Mouse (Mus musculus) brain, embryonic 18.5 days (tissue): ENCODE results near the gene Olfr95.
"Not testable (repeated sequence)": the region's sequence is repeated elsewhere in the genome, so short reads cannot be mapped to it uniquely, and the experiment has no call there.

Experiments
- DNase-seq: peaks from one replicate; pipeline ENCODE4 v3.0.0-alpha.2; 2012; ENCODE audit warnings: low read depth, low spot score

Olfr95 gene

DNA sequence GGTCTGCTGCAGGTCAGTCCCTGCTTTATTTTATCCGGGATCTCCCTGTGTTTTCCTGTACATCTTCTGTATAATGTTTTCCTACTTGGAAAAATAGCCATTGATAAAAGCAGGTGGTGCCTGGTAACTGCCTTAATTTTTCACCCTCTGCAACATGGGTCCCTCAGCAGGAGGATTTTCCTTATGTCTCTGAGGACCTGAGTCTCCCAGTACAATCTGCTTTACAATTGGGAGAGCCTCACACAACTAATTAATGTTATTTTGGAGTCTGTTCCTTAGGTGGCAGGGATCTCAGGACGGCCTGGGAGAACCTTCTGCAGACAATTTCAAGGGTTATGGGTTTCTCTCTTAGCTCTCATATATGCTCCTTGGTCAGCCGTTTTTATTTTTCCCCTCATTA lies at the start of gene Olfr95:
Gene Olfr95, minus strand, starts transcription at position 101 of the 400 bp plus-strand sequence.
- no peak for DNase-seq

DNA sequence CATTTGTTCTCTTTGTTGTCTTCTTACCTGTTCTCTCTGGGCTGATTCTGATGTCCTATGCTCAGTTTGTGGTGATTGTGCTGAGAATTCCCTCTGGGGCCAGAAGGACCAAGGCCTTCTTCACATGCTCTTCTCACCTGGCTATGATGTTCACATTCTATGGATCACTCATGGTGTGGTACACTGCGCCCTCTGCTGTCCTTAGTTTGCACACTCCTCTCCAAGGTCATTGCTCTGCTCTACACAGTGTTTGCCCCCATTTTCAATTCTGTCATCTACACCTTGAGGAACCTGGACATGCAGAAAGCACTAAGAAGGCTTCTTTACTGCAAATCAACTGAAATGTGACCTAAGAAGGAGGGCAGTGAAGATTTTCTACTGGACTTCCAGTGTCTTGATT lies 37.6 kb upstream of the Olfr95 start:
- DNase-seq, result no peak

DNA sequence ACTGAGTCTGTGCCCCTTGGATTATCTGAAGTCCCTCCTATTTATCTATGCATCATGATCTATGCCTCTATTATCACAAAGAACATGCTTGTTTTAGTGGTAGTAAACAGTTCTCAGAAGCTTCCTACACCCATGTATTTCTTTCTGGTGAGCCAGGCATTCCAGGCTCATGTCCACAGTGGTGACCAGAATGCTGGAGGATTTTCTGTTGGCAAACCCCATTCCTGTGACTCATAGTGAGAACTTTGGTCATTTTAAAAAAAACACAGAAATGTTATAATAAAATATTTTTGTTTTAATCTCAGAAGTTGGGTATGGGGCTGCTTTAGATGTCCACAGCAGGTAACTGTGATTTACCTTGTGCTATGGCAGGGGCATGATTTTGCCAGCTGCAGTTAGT lies 36.5 kb upstream of the Olfr95 start:
- DNase-seq, result no peak

GRCm38 (mm10) chr17:37246715-37247114 lies 33.8 kb upstream of the Olfr95 start:
- no peak for DNase-seq

DNA sequence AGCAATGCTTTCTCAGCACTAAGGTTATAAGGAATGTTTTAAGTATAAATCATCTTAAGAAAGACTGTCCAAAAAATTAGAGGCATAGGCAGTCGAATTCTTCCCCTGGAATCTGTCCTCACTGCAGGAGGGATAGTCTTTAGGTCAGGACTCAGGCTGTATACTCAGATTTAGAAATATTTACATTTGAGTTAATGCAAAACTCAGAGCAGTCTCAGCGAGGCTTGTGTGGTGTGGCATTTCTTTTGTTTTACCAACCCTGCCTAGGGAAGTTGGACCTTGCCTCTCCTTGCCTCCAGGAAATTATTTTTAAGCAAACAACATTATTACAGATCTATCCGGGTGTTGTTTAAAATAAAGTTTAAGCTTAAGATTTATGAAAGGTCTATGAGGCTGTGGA lies 29.3 kb upstream of the Olfr95 start:
- no peak for DNase-seq

GRCm38 (mm10) chr17:37237230-37237629 lies 24.3 kb upstream of the Olfr95 start, which contains the start of gene Olfr97:
Gene Olfr97, minus strand, starts transcription at chr17:37237330.
- DNase-seq, result not testable (repeated sequence)

- no peak for DNase-seq
These were observed 9.0 kb upstream of the Olfr95 start for GRCm38 (mm10) chr17:37221879-37222278.

GRCm38 (mm10) chr17:37219846-37220245 lies 6.9 kb upstream of the Olfr95 start, which contains the start of gene Olfr96:
Gene Olfr96, plus strand, starts transcription at chr17:37220146.
- DNase-seq, result no peak

DNA sequence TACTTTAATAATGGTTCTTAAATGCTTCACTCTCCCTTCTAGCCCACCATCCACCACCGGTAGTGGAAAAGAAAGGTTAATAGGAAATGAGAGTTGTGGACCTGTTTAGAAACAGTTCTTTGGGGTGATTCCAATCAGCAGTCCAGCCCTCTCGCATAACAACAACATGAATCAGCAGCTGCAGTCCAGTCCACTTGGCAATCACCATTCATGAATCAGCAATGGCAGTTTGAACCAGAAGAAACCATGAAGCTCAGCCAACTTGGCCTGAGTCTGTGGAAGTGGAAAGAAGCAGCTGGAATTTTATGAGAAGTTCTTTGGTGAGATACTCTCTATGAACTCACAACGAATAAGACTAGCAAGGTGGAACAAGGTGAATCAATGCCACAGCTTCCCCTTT lies 5.6 kb upstream of the Olfr95 start:
- DNase-seq, result no peak

- DNase-seq, result no peak
These were observed 1.8 kb downstream of the Olfr95 start for GRCm38 (mm10) chr17:37210884-37211768.

DNA sequence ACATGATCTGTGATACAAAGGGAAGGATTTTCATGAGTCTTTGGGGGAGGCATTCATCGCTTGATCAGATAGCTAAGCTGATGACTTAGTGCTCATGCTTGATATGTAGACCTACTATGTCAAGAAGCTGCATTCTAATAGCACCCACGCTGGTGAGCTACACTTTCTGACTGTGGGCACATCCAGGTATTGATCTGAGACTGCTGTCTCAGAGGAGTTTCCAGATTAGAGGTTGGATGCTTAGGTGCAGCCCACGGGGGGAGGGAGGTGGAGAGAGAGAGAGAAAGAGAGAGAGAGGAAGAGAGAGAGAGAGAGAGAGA lies 9.0 kb downstream of the Olfr95 start:
- no peak for DNase-seq

- DNase-seq, result peak; percentile 62
These were observed 9.6 kb downstream of the Olfr95 start for GRCm38 (mm10) chr17:37203206-37203916.

- no peak for DNase-seq
These were observed 12.0 kb downstream of the Olfr95 start, which contains the start of gene Olfr94 for GRCm38 (mm10) chr17:37200894-37201293. Gene Olfr94, minus strand, starts transcription at chr17:37200994.

- peak; percentile 8 for DNase-seq
These were observed 15.8 kb downstream of the Olfr95 start for GRCm38 (mm10) chr17:37196845-37197724.

- no peak for DNase-seq
These were observed 18.1 kb downstream of the Olfr95 start for GRCm38 (mm10) chr17:37194782-37195181.

DNA sequence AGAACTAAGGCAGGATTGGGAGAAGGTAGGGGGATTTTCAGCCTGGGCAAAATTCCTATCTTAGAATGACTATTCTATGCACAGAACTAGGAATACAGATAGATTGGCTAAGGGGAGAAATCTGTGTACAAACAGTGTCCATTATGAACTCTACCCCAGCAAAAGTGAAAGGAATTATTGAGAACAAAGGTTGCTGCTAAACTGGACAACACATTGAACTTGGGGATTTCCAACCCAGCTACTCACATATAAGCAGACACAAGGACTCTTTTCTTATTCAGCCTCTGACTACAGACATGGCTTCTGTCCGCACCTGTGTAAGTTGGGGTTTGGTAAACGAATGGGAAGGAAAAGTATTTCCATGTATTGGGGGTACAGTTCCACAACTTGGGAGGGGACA lies 19.3 kb downstream of the Olfr95 start, which contains the start of gene Ubd:
Gene Ubd, plus strand, starts transcription at position 237 of the 400 bp plus-strand sequence.
- no peak for DNase-seq

GRCm38 (mm10) chr17:37193032-37193431 lies 19.9 kb downstream of the Olfr95 start:
- no peak for DNase-seq

DNA sequence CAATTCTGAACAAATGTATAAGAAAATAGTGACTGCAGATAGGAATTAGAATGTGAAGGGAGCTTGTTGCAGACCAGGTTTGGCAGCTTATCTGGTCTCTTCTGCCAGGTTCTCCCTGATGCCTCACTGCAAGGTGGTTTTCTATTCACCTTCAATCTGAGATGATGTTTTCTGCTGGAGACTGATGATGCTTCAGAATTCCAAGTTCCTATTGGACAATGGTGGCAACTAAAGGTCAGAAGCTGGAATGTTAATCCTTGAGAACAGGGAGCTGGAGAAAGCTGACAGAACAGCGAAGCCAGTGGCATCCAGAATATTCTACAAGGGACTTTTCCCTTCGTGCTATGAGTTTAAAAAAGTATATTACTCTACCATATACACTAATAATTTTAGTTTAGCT lies 22.2 kb downstream of the Olfr95 start:
- DNase-seq, result no peak

DNA sequence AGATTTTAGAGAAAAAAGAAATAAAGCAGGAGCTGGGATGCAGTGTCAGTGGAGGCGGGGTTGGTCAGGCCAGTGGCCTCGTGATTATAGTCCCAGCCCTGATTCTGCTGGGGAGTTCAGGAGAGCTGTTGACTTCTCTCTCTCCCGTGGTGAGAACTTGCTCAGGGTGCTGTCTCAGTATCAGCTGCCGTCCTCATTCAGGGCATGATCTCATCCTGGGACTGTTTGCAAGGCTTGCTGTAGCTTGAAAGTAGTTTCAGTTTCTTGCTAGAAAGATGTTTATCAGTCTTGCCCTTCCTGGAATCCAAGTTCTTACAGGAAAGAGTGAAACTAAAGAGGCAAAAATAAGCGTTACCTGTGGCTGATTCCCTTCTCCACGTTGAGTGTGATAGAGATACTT lies 27.4 kb downstream of the Olfr95 start:
- DNase-seq, result no peak

DNA sequence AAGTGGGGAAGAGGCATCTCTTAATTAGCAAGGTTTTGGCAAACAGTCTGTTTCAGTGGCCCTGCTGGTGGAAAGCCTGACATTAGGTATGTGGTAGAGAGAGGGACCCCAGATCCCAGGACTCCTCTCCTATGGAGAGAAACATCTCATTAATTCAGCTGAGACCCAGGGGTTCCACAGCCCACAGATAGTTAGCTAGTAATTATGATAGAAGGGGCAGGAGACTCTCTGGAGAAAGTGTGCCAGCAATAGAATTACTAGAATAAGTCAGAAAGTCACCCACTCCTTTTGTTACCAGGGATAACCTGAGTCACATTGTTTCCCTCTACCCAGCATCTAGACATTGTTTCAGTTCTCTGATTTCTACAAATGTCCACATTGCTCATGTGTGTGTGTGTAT lies 51.5 kb downstream of the Olfr95 start, which contains the start of gene Olfr93:
Gene Olfr93, minus strand, starts transcription at position 101 of the 400 bp plus-strand sequence.
- no peak for DNase-seq
